Mouse (Mus musculus) stomach, postnatal 0 days (tissue): ENCODE results near the gene Ndufc2.

ENCODE experiments used
- CTCF ChIP-seq: IDR thresholded peaks from 2 replicates; pipeline ENCODE4 v1.5.1; 2016; ENCODE audit warnings: antibody characterized with exemption, low read depth, mild to moderate bottlenecking, moderate library complexity
- EP300 ChIP-seq: optimal IDR thresholded peaks from 2 replicates; pipeline ENCODE3; 2016; ENCODE audit warnings: antibody characterized with exemption

DNA sequence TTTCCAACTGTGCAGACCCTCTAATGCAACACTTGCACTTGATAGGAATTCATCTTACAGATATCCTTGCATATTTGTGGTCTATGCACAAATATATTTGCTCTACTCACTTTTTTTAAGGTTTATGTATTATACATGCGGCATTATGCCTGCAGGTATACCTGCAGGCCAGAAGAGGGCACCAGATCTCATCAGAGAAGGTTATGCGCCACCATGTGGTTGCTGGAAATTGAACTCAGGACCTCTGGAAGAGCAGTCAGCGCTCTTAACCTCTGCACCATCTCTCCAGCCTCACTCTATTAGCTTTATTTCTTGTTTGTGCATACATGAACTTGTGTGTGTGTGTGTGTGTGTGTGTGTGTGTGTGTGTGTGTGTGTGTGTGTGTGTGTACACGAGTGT is 38.3 kb upstream of the Ndufc2 start:
- peak; percentile 82 for TF ChIP-seq CTCF
- TF ChIP-seq EP300 = no peak
